Mouse (Mus musculus): ENCODE measurements around the gene Nmrk2. TPM values are rescaled to one million over a fixed set of nuclear protein-coding genes. Genes with fewer than 3 reads are reported as not detected.
"Not testable (repeated sequence)": the region's sequence is repeated elsewhere in the genome, so short reads cannot be mapped to it uniquely, and the experiment has no call there.

Nmrk2 gene
- polyA plus RNA-seq, 1 experiment: 0.59 TPM

DNA sequence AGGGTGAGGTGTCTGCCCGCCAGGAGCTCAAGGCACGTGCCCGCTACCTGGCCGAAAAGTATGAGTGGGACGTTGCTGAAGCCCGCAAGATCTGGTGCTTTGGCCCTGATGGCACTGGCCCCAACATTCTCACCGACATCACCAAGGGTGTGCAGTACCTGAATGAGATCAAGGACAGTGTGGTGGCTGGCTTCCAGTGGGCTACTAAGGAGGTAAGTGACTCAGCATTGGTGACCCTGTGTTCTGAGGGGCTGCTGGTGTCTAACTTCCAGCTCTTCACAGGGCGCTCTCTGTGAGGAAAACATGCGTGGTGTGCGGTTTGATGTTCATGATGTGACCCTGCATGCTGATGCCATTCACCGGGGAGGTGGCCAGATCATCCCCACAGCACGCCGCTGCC is 20.9 kb downstream of the Nmrk2 start:
- TF ChIP-seq CTCF (IDR thresholded peaks at IDR 0.05; ENCODE audit: insufficient read depth, low read length) (no peak), POLR2A (IDR thresholded peaks at IDR 0.05; ENCODE audit: borderline replicate concordance, extremely low read depth, low read depth, low read length) (no peak)
- H3K4me3 ChIP-seq (replicated peaks; ENCODE audit: extremely low read depth, low read depth, low read length): no peak overlapping the region
- WGBS: 89% methylated on average over 13 of the region's 13 CpGs
- no peak for DNase-seq
- peaks cover 17% of the 10 kb centered on the region for H3K4me1 ChIP-seq (ENCODE audit: control insufficient read depth, insufficient read depth, low read length)

DNA sequence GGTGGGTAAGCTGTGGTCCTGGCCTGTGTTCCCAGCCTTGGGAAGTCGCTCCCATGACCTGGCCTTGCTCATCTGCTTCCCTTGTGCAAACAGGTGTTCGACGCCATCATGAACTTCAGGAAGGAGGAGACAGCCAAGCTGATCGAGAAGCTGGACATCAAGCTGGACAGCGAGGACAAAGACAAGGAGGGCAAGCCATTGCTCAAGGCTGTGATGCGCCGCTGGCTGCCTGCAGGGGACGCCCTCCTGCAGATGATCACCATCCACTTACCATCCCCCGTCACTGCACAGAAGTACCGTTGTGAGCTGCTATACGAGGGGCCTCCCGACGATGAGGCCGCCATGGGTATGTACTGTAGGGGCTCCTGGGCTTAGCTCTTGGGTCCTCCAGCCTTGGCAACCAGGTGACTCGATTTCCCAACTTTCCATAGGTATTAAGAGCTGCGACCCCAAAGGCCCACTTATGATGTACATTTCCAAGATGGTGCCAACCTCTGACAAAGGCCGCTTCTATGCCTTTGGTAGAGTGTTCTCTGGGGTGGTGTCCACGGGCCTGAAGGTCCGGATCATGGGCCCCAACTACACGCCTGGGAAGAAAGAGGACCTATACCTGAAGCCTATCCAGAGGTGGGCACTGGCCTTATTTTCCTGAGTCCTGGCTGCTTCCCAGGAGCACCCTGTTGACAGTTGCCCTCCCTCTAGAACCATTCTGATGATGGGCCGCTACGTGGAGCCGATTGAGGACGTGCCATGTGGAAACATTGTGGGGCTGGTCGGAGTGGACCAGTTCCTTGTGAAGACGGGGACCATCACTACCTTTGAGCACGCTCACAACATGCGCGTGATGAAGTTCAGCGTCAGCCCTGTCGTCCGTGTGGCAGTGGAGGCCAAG is 22.2 kb downstream of the Nmrk2 start:
- no peak for DNase-seq
- Histone ChIP-seq H3K4me3 (replicated peaks; ENCODE audit: extremely low read depth, low read depth, low read length) (no peak overlapping the region), H3K4me1 (ENCODE audit: control insufficient read depth, insufficient read depth, low read length) (peaks cover 20% of the 10 kb centered on the region)
- 0 out of 2 replicates have a peak, but pooled peaks have one; percentile 13 for TF ChIP-seq POLR2A (IDR thresholded peaks at IDR 0.05; ENCODE audit: borderline replicate concordance, extremely low read depth, low read depth, low read length)
- TF ChIP-seq CTCF (IDR thresholded peaks at IDR 0.05; ENCODE audit: insufficient read depth, low read length): no peak
- WGBS: 85% methylated on average over 32 of the region's 32 CpGs

GRCm38 (mm10) chr10:81178927-81179326 is 22.9 kb downstream of the Nmrk2 start:
- WGBS: 80% methylated on average over 11 of the region's 11 CpGs
- Histone ChIP-seq H3K4me1 (ENCODE audit: control insufficient read depth, insufficient read depth, low read length) (peaks cover 23% of the 10 kb centered on the region), H3K4me3 (replicated peaks; ENCODE audit: extremely low read depth, low read depth, low read length) (no peak overlapping the region)
- no peak for DNase-seq
- TF ChIP-seq POLR2A (IDR thresholded peaks at IDR 0.05; ENCODE audit: borderline replicate concordance, extremely low read depth, low read depth, low read length): no peak
- TF ChIP-seq CTCF (IDR thresholded peaks at IDR 0.05; ENCODE audit: insufficient read depth, low read length): no peak

DNA sequence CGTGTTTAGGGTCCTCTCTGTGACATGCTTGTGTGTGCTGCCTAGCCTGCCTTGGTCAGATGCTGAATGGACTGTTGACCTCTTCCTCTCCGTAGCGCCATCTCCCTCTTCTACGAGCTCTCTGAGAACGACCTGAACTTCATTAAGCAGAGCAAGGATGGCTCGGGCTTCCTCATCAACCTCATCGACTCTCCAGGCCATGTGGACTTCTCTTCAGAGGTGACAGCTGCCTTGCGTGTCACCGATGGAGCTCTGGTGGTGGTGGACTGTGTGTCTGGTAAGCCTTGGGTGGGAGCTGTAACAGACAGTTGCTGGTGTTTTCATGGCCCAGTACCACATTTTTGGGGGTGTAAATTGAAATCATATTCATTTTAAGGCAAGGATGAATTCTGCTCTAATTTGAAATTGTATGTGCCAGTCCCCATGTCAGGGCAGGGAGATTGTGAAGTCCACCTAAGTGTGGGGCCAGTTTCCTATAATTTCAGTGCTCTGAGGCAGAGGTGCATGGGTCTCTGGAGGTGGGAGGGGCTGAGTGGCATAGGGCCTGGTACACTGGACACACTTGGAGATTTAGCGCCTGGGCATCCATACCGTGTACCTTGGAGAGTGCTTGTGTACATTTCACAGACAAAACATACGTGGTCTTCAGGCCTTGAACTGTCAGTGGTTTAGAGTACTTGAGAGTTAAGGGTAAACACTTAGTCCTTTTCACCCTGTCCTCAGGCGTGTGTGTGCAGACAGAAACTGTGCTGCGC is 23.7 kb downstream of the Nmrk2 start:
- Histone ChIP-seq H3K4me3 (replicated peaks; ENCODE audit: extremely low read depth, low read depth, low read length) (peak overlapping the region; percentile 96), H3K4me1 (ENCODE audit: control insufficient read depth, insufficient read depth, low read length) (peaks cover 17% of the 10 kb centered on the region)
- WGBS: 37% methylated on average over 14 of the region's 14 CpGs
- DNase-seq: no peak
- no peak for TF ChIP-seq CTCF (IDR thresholded peaks at IDR 0.05; ENCODE audit: insufficient read depth, low read length)
- no peak for TF ChIP-seq POLR2A (IDR thresholded peaks at IDR 0.05; ENCODE audit: borderline replicate concordance, extremely low read depth, low read depth, low read length)

DNA sequence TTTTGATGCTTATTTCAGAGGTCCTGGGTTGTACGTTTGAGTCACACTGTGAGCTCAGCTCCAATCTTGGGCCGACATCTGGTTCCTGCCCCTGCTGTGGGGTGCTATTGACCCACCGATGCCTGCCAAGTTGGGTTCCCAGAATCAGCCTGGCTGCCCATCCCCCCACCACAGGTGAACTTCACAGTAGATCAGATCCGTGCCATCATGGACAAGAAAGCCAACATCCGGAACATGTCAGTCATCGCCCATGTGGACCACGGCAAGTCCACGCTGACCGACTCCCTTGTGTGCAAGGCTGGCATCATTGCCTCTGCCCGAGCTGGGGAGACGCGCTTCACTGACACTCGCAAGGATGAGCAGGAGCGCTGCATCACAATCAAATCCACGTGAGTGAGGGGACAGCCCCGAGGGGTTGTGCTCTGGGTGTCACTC is 24.3 kb downstream of the Nmrk2 start:
- peaks cover 21% of the 10 kb centered on the region for H3K4me1 ChIP-seq (ENCODE audit: control insufficient read depth, insufficient read depth, low read length)
- H3K4me3 ChIP-seq (replicated peaks; ENCODE audit: extremely low read depth, low read depth, low read length): peak overlapping the region; percentile 96
- 5% methylated on average over 16 of the region's 16 CpGs for WGBS
- DNase-seq: no peak
- TF ChIP-seq POLR2A (IDR thresholded peaks at IDR 0.05; ENCODE audit: borderline replicate concordance, extremely low read depth, low read depth, low read length): no peak
- TF ChIP-seq CTCF (IDR thresholded peaks at IDR 0.05; ENCODE audit: insufficient read depth, low read length): no peak

- under 1% methylated on average over 77 of the region's 77 CpGs for WGBS
- peaks cover 21% of the 10 kb centered on the region for H3K4me1 ChIP-seq (ENCODE audit: control insufficient read depth, insufficient read depth, low read length)
- peak within 1 kb of the TSS; percentile 96 for H3K4me3 ChIP-seq (replicated peaks; ENCODE audit: extremely low read depth, low read depth, low read length)
- no peak for TF ChIP-seq CTCF (IDR thresholded peaks at IDR 0.05; ENCODE audit: insufficient read depth, low read length)
- TF ChIP-seq POLR2A (IDR thresholded peaks at IDR 0.05; ENCODE audit: borderline replicate concordance, extremely low read depth, low read depth, low read length): peak; percentile 99
- DNase-seq: peak; percentile 99
Measured at GRCm38 (mm10) chr10:81176466-81177271, 25.2 kb downstream of the Nmrk2 start, which contains the start of gene Eef2. Gene Eef2 (plus strand): TSS chr10:81176631.

- Histone ChIP-seq H3K4me1 (ENCODE audit: control insufficient read depth, insufficient read depth, low read length) (peaks cover 21% of the 10 kb centered on the region), H3K4me3 (replicated peaks; ENCODE audit: extremely low read depth, low read depth, low read length) (peak overlapping the region; percentile 50)
- DNase-seq: no peak
- WGBS: 3% methylated on average over 13 of the region's 13 CpGs
- TF ChIP-seq CTCF (IDR thresholded peaks at IDR 0.05; ENCODE audit: insufficient read depth, low read length) (no peak), POLR2A (IDR thresholded peaks at IDR 0.05; ENCODE audit: borderline replicate concordance, extremely low read depth, low read depth, low read length) (no peak)
Measured at GRCm38 (mm10) chr10:81175936-81176465, 25.9 kb downstream of the Nmrk2 start.

GRCm38 (mm10) chr10:81175345-81175701 is 26.5 kb downstream of the Nmrk2 start:
- not testable (repeated sequence) for H3K4me3 ChIP-seq (replicated peaks; ENCODE audit: extremely low read depth, low read depth, low read length); DNase-seq
- peaks cover 21% of the 10 kb centered on the region for H3K4me1 ChIP-seq (ENCODE audit: control insufficient read depth, insufficient read depth, low read length)
- WGBS: 4% methylated on average over 4 of the region's 4 CpGs

All from lung, adult 2 months (tissue).